Mouse (Mus musculus): ENCODE measurements around the gene Pdgfb. TPM values are rescaled to one million over a fixed set of nuclear protein-coding genes. Genes with fewer than 3 reads are reported as not detected.

Gene Pdgfb
- total RNA-seq, 1 experiment from 2014 or later: 0.84 TPM

DNA sequence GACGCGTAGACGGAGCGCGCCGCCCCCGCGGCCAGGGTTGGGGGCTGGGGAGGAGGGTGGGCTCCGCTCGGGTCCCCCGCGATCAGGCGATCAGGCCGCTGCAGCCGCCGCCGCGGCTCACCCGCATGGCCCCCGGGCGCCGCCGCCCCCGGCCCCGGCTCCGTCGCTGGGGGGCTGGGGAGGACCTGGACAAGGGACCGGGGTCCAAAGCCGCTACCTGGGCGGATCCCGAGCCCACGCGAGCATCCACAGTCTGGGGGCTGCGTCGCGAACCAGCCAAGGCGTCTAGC, 801 bp downstream of the Pdgfb start:
- no peak for ATAC-seq (replicated peaks in 1 of 2; ENCODE audit: insufficient read depth in 1 of 2, low FRiP score in 2 of 2, low TSS enrichment in 1 of 2, low read depth in 1 of 2, poor library complexity in 2 of 2, severe bottlenecking in 2 of 2)

DNA sequence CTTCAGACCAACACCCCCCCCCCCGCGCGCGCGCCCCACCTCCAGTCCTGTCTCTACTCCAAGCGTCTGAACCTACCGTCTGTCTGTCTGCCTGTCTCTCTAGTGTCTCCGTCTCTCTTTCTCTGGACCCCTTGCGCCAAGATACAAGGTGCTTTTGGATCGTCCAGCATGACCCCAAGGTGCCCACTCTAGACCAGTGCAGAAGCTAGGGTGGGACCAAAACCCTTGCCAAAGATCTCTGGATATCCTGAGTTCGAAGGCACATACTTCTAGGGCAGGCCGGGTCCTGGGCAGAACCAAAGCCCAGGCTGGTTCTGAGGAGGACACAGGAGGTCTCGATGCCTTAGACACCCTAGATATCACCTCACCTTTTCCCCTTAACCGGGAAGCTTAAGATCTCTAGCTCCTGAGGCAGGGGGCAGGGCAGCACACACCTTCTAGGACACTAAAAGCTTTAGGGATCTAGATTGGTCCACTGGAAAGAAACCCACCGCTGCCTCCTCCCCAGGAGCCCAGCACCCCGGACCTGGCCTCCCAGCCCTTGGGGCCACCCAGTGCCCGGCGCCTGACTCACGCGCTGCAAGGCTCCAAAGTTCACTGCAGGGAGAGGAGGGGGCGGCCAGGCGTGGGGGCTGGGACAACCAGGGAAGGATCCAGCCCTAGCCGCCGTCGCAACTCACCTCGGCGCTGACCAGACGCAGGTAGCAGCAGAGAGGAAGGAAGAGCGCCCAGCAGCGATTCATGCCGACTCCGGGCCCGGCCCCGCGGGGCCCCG, 1.3 kb downstream of the Pdgfb start:
- ATAC-seq (replicated peaks in 1 of 2; ENCODE audit: insufficient read depth in 1 of 2, low FRiP score in 2 of 2, low TSS enrichment in 1 of 2, low read depth in 1 of 2, poor library complexity in 2 of 2, severe bottlenecking in 2 of 2): no peak

DNA sequence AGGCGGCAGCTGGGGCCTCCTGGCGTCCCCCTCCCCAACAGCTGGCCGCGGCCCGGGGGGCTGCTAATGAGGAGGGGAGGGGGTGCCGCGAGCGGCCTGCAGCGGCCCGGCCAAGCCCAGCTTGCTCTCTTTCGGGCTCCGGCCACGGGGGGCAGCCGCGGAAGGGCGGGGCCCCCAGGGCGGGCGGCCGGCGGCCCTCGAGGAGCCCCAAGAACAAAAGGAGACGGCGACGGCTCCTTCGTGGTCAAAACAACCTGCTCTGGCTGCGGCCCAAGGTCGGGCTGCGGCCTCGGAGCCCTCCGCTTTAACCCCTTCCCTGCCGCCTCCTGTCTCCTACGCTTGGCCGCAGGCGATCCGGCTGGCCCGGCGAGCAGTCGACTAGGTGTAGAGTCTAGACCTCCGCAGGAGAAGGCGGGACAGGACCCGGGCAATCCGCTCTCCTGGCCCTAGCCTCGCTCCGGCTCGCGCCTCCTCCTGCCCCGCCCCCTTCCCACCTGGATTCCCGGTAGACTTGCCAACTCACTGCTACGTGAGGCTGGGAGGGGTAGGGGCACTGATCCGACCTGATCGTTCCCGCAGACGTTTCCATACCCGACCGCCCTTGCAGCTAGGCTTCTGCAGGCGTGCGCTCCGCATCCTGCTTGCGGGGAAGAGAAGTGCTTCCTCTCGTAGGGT, 2.1 kb downstream of the Pdgfb start:
- ATAC-seq (replicated peaks in 1 of 2; ENCODE audit: insufficient read depth in 1 of 2, low FRiP score in 2 of 2, low TSS enrichment in 1 of 2, low read depth in 1 of 2, poor library complexity in 2 of 2, severe bottlenecking in 2 of 2): no peak

DNA sequence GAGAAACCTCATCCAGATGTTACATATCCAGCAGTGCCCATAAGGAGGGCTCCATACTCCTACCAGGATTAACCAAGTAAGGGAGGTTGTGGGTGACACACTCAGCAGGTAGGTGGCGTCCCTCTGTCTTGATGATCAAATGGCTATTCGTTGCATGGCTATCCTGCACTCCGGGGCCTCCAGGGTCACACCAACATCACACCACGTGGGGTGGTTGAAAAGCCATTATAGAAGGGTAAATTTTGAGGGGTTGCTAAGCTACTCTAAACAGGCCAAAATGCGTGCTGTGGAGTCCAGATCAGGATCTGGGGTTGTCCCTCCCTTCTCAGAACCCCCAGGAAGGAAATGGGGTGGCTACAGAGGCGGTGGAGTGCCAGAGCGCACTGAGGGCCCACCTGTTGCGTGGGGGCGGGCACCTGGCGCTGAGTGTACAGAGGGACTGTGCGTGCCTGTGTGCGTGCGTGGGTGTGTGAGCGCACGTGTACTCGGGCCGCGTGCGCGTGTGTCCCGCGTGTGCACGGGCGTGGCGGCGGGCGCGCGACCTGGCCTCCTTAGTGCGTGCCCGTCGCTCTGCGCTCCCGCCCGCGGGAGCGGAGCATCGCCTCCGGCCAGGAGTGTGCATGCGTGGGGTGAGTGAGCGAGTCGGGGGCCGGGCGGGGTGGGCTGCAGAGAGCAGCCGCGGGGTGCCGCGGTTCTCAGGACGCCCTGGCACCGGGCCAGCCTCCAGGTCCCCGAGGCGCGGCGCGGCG, 2.8 kb downstream of the Pdgfb start:
- peak in 1 of 2 experiments; percentile 18; a peak in 1 of 4 replicates for ATAC-seq (replicated peaks in 1 of 2; ENCODE audit: insufficient read depth in 1 of 2, low FRiP score in 2 of 2, low TSS enrichment in 1 of 2, low read depth in 1 of 2, poor library complexity in 2 of 2, severe bottlenecking in 2 of 2)

DNA sequence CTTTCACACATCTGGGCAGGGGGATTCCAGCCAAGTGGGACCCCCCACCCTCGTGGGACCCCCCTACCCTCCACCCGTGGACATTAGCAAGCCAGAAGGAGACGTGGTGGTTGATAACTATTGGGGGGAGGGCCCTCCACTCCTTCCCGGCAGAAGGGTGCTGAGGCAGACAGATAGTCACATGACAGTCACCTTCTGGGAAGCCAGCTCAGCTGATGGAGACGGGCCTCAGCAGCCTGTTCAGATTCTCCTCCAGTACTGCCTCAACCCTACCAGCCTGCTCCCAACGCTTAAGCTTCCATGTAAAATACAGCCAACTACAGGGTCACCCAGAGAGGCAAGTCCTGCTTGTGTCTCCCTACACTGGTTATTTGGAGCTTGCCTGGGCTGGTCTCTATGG, 3.6 kb downstream of the Pdgfb start:
- no peak for ATAC-seq (replicated peaks in 1 of 2; ENCODE audit: insufficient read depth in 1 of 2, low FRiP score in 2 of 2, low TSS enrichment in 1 of 2, low read depth in 1 of 2, poor library complexity in 2 of 2, severe bottlenecking in 2 of 2)

DNA sequence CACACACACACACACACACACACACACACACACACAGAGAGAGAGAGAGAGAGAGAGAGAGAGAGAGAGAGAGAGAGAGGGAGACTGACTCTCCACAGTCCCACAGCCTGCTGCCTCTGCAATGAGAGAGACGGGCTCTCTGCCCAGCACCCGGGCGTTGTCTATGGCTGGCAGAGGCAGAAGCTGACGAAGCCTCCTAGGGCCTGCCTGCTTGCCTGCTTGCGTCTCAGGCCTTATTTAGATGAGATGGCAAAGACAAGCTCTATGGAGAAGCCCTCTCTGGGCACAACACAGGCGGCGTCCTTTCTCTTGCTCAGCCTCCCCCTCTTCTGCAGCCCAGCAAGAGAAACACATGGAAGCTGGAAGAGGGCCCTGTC, 4.6 kb downstream of the Pdgfb start:
- ATAC-seq (replicated peaks in 1 of 2; ENCODE audit: insufficient read depth in 1 of 2, low FRiP score in 2 of 2, low TSS enrichment in 1 of 2, low read depth in 1 of 2, poor library complexity in 2 of 2, severe bottlenecking in 2 of 2): no peak

DNA sequence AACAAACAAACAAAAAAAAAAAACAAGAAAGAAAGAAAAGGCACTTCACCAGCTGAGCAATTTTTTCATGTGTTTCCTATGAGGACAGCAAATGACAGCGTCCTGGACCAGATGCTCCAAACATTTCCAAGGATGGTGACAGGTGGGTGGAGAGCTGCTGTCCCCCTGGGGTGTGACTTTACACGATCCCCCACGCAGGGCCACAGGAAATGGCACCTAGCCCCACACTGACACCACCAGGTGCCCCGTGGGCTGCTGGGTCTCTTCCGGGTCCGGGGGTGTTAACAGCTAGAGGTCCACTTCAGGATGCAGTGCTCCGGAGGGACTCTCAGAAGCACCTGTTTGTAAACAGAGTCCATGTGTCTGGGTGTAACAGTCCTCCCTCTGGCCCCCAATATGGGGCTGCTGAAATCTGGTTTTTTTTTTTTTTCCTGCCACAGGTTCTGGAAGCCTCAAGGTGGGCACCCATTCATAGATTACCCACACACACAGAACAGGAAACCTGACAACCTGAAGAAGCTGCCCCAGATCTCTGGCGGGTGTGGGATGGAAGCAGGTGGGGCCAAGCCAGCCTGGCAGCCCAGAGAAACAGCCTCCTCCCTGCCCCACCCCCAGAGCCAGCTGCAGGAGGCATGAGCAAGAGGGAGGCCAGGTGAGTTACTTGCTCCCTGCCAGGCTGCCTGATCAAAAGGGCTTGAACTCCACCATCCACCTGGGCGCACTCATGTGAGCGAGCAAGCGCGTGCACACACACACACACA, 5.2 kb downstream of the Pdgfb start:
- ATAC-seq (replicated peaks in 1 of 2; ENCODE audit: insufficient read depth in 1 of 2, low FRiP score in 2 of 2, low TSS enrichment in 1 of 2, low read depth in 1 of 2, poor library complexity in 2 of 2, severe bottlenecking in 2 of 2): no peak

DNA sequence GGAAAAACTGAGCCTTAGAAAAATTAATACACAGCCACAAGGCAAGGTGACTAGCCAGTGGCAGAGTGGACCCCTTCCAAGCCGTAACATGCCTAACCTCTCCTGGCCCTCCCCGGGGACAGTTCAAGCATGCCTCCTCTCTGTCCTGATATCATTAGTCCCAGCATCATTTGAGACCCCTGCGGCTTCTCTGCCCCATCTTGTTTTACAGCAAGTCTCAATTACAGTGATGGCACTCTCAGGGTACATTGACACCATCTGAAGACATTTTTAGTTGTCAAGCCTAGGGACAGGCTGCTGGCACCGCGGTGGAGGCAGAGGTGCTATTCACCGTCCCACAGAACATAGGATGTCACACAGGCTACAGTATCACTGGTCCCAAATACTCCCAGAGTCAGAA, 6.3 kb downstream of the Pdgfb start:
- no peak for ATAC-seq (replicated peaks in 1 of 2; ENCODE audit: insufficient read depth in 1 of 2, low FRiP score in 2 of 2, low TSS enrichment in 1 of 2, low read depth in 1 of 2, poor library complexity in 2 of 2, severe bottlenecking in 2 of 2)

DNA sequence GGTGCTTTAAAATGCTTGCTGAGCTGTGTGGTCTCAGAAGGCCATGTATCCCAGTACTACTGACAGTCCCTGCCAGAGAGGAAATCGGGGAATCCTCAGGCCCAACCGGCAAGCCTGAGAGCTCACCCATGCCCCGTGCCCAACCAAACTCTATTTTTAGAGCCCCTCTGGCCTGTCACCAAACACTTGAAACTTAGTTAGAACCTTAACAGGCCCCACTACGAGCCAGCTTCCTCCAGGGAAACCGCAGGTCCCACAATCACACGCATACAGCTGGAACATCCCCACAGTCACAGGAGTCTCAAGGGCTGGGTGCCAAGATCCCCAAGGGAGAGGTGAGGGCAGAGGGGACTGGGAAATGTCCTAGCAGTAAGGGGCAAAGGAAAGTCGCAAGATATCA, 8.6 kb downstream of the Pdgfb start:
- ATAC-seq (replicated peaks in 1 of 2; ENCODE audit: insufficient read depth in 1 of 2, low FRiP score in 2 of 2, low TSS enrichment in 1 of 2, low read depth in 1 of 2, poor library complexity in 2 of 2, severe bottlenecking in 2 of 2): peak; percentile 68 to 82

DNA sequence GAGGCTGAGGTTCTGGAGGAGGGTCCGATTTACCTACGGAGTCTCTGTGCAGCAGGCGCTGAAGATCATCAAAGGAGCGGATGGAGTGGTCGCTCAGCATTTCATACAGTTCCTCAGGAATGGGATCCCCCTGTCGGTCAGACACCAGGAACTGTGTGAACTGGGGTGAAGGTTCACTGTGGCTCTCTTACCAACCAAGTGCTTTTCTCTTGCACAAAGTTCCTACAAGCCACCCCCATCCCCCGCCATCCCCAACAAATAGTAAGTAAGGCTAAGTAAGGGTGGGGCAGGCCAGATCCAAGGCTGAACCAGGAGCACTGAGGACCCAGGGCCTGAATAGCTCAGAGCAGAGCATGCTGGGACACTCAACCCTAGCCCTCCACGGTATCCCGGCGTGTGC, 9.3 kb downstream of the Pdgfb start:
- ATAC-seq (replicated peaks in 1 of 2; ENCODE audit: insufficient read depth in 1 of 2, low FRiP score in 2 of 2, low TSS enrichment in 1 of 2, low read depth in 1 of 2, poor library complexity in 2 of 2, severe bottlenecking in 2 of 2): no peak

DNA sequence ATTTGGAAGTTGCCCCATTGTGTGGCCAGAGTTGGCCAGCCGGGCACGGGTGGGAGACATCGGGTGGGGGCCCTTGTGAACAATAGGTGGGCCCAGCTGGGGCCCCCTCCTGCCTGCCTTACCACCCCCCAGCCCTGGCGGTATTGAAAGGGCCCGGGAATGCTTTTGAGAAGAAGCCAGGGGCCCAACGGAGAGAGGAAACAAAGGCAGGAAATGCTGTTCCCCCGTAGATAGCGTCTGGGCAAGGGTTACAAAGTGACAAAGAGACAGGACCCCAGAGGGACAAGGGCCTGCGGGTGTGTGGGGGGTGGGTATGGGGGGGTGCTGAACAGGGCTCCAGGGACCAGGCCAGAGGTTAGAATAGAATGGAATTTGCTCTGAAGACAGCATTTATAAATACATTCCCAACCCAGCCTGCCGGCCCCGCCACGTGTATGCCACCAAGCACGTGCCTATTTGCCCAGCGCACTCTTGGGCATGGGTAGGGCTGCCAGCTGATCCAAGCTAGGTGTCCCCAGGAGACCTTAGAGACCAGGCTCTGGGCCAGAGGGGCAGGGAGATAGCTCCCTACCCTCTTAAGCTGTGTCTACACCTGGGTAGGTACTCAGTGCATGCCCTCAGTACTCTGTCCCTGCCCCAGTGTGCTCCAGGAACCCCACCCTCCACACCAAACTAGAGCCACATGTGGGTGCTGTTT, 10.0 kb downstream of the Pdgfb start:
- 0 out of 4 replicates have a peak, but pooled peaks of 1 of the 2 experiments have one; percentile 12 for ATAC-seq (replicated peaks in 1 of 2; ENCODE audit: insufficient read depth in 1 of 2, low FRiP score in 2 of 2, low TSS enrichment in 1 of 2, low read depth in 1 of 2, poor library complexity in 2 of 2, severe bottlenecking in 2 of 2)

DNA sequence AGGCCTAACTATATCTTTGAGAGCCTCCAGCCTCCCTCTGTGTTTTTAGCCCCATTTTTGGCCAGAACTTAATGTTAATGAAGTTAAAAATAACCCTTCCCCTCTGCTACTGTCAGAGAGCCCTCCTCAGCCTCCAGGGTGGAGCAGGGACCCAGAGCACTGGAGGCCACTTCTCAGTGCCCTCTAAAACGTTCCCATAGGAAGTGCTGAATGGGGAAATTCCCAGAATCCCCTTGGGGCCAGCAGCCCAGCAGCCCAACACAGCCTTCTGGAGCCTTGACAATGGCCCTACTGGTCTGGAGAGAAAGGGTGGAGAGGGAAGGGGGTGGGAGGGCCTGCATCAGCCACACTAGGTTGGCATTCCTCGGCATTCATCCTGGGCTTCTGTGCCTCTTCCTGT, 11.2 kb downstream of the Pdgfb start:
- no peak for ATAC-seq (replicated peaks in 1 of 2; ENCODE audit: insufficient read depth in 1 of 2, low FRiP score in 2 of 2, low TSS enrichment in 1 of 2, low read depth in 1 of 2, poor library complexity in 2 of 2, severe bottlenecking in 2 of 2)

DNA sequence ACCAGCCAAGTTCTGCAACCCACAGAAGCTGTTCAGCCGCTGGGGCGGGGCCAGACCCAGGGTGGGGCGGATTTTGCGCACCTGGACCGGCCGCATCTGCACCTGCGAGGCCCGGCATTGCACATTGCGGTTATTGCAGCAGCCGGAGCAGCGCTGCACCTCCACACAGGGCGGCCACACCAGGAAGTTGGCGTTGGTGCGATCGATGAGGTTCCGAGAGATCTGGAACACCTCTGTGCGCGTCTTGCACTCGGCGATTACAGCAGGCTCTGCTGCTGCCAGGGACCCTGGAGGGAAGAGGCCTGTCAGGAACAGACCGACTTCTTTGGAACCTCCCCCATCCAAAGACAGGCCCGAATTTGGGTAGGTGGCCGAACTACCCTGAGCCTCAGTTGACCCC, 13.2 kb downstream of the Pdgfb start:
- ATAC-seq (replicated peaks in 1 of 2; ENCODE audit: insufficient read depth in 1 of 2, low FRiP score in 2 of 2, low TSS enrichment in 1 of 2, low read depth in 1 of 2, poor library complexity in 2 of 2, severe bottlenecking in 2 of 2): no peak

DNA sequence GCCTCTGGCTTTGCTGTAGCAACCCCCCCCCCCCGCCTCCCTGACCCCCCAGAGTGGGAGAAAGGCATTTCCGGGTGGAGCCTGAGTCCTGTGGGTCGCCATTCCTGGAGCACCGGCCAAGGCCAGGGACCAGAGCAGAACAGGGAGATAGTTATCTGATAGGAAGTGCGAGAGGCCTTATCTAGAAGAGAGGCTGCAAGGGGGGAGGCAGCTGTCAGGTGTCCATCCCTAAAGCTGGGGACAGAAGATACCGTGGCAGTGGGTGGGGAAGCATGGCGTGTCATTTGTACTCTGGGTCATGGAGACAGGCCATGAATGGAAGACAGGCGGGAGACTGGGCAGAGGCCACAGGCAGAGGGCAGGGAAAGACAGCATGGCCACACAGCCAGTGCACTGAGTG, 14.1 kb downstream of the Pdgfb start:
- no peak for ATAC-seq (replicated peaks in 1 of 2; ENCODE audit: insufficient read depth in 1 of 2, low FRiP score in 2 of 2, low TSS enrichment in 1 of 2, low read depth in 1 of 2, poor library complexity in 2 of 2, severe bottlenecking in 2 of 2)

DNA sequence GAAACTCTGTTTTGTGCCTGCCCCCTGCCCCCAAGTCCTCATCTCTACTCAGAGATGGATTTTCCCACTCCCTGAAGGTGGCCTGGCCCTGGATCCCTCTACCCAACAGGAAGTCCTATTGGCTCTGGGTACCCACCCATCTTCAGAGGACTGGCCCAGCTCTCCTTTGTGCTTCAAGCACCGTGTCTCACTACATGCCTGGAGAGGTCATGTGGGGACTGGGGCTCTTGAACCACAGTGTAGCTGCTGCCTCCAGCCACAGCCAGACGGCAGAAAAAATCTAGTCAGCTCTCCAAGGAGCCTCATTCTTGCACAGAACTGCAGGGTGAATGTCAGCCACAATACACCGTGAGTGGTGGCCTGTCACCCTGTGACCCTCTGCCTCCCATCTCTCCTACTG, 16.8 kb downstream of the Pdgfb start:
- no peak for ATAC-seq (replicated peaks in 1 of 2; ENCODE audit: insufficient read depth in 1 of 2, low FRiP score in 2 of 2, low TSS enrichment in 1 of 2, low read depth in 1 of 2, poor library complexity in 2 of 2, severe bottlenecking in 2 of 2)

DNA sequence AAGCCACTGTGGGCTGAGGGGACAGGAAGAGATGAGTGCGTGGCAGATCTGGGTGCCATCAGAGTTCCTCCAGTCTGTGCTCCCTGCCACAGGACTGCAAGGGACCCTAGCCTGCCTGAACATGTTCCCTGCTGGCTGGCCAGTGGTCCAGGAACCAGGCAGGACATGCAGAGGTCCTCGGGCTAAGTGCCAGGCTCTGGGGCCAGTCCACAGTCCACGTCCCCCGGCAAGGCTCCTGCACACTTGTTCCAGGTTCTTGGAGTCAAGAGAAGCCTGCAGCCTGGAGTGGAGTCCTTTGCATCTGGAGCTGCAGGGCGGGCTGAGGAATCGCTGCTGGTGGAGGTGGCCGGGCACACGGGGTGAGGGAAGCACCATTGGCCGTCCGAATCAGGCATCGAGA, 18.0 kb downstream of the Pdgfb start:
- no peak for ATAC-seq (replicated peaks in 1 of 2; ENCODE audit: insufficient read depth in 1 of 2, low FRiP score in 2 of 2, low TSS enrichment in 1 of 2, low read depth in 1 of 2, poor library complexity in 2 of 2, severe bottlenecking in 2 of 2)

DNA sequence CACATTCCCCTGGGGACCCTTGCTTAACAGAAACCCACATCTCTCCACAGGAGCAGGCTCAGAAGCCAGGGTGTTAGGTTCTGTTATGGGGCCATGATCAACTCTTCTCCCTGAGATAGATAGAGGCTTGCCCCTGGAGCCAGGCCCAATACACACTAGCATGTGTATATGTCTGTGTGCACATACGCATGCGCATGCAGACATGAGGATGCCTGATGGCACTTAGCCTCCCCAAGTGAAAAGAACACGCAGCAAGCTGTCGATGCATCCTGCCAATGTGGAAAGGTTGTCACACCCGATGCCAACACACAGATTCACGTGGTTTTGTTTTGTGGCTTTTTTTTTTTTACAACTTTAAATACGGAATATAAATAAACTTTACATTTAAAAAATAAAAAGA, 19.2 kb downstream of the Pdgfb start:
- ATAC-seq (replicated peaks in 1 of 2; ENCODE audit: insufficient read depth in 1 of 2, low FRiP score in 2 of 2, low TSS enrichment in 1 of 2, low read depth in 1 of 2, poor library complexity in 2 of 2, severe bottlenecking in 2 of 2): no peak

Data from hematopoietic stem cell, adult 5-6 weeks (primary cell).